Mouse (Mus musculus) thymus, adult 2 months (tissue): ENCODE results near the gene Sp2.

ENCODE experiments used
- CTCF ChIP-seq: fragments of 200-500 bp; IDR thresholded peaks from 2 replicates; pipeline ENCODE4 v1.5.1; 2012; ENCODE audit warnings: mild to moderate bottlenecking, control low read depth, low read length, moderate library complexity, borderline replicate concordance; ENCODE audit not compliant: control insufficient read depth, poor library complexity, insufficient read depth; ENCODE audit errors: extremely low read depth
- POLR2A ChIP-seq: fragments of 200-500 bp; IDR thresholded peaks from 2 replicates; pipeline ENCODE4 v1.6.1; 2012; ENCODE audit warnings: mild to moderate bottlenecking, low read length, control low read depth, moderate library complexity; ENCODE audit not compliant: control insufficient read depth, poor library complexity, insufficient read depth; ENCODE audit errors: extremely low read depth

DNA sequence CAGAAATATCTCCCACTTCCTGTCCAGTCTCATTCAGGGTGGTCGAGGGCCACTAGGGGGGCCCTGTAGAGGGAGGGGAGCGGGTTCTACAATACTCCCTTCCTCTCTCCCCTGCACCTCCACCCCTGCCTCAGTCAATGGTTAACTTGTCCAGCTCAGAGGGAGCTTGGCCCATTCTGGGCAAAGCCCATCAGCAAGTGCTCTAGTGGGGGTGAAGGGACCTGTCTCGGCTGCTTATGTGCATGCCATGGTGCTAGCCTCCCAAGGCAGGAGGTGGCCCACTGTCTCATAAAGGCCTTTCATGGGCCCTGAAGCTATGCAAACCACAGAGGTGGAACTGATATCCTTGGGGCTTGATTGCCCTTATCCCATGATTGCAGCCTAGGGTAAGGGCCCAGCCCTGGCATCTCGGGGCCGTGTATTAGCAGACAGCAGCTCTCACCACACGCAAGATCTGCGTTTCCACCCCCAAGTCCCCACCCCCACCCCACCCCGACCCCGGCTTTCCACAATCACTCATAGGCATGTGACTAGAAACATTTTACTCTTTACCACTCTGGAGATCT is 52.9 kb downstream of the Sp2 start:
- TF ChIP-seq POLR2A: no peak
- TF ChIP-seq CTCF: no peak
